Mouse (Mus musculus): ENCODE results near the gene S100a10. TPM values are rescaled to one million over a fixed set of nuclear protein-coding genes. Genes with fewer than 3 reads are reported as not detected.
"Not testable (repeated sequence)": the region's sequence is repeated elsewhere in the genome, so short reads cannot be mapped to it uniquely, and the experiment has no call there.

Gene S100a10
- polyA plus RNA-seq, 1 experiment: 116 TPM

GRCm38 (mm10) chr3:93593512-93593911 lies 38.6 kb downstream of the S100a10 start:
- Histone ChIP-seq H3K27me3 (replicated peaks) (no peaks in the 10 kb centered on the region), H3K4me1 (peaks cover 18% of the 10 kb centered on the region), H3K9me3 (peaks cover 5% of the 10 kb centered on the region), H3K36me3 (replicated peaks; ENCODE audit: low read length) (no peaks in the 10 kb centered on the region), H3K4me3 (replicated peaks) (no peak overlapping the region)
- TF ChIP-seq GATA1 (IDR thresholded peaks at IDR 0.05; ENCODE audit: borderline replicate concordance, low read length) (no peak), FLI1 (IDR thresholded peaks at IDR 0.05; ENCODE audit: low read length) (no peak)

- Histone ChIP-seq H3K27me3 (replicated peaks) (no peaks in the 10 kb centered on the region), H3K9me3 (peaks cover 16% of the 10 kb centered on the region), H3K4me1 (peaks cover 15% of the 10 kb centered on the region), H3K36me3 (replicated peaks; ENCODE audit: low read length) (no peaks in the 10 kb centered on the region), H3K4me3 (replicated peaks) (no peak overlapping the region)
- no peak for TF ChIP-seq FLI1 (IDR thresholded peaks at IDR 0.05; ENCODE audit: low read length)
- TF ChIP-seq GATA1 (IDR thresholded peaks at IDR 0.05; ENCODE audit: borderline replicate concordance, low read length): no peak
Measured at GRCm38 (mm10) chr3:93596632-93597031, 41.8 kb downstream of the S100a10 start.

- H3K4me3 ChIP-seq (replicated peaks): no peak overlapping the region
- H3K27me3 ChIP-seq (replicated peaks): no peaks in the 10 kb centered on the region
- no peaks in the 10 kb centered on the region for H3K36me3 ChIP-seq (replicated peaks; ENCODE audit: low read length)
- peaks cover 16% of the 10 kb centered on the region for H3K9me3 ChIP-seq
- no peak for TF ChIP-seq GATA1 (IDR thresholded peaks at IDR 0.05; ENCODE audit: borderline replicate concordance, low read length)
- TF ChIP-seq FLI1 (IDR thresholded peaks at IDR 0.05; ENCODE audit: low read length): no peak
- H3K4me1 ChIP-seq: peaks cover 10% of the 10 kb centered on the region
Measured at GRCm38 (mm10) chr3:93597221-93597913, 42.5 kb downstream of the S100a10 start.

- TF ChIP-seq GATA1 (IDR thresholded peaks at IDR 0.05; ENCODE audit: borderline replicate concordance, low read length) (no peak), FLI1 (IDR thresholded peaks at IDR 0.05; ENCODE audit: low read length) (no peak)
- Histone ChIP-seq H3K4me3 (replicated peaks) (no peak overlapping the region), H3K9me3 (peaks cover 16% of the 10 kb centered on the region), H3K36me3 (replicated peaks; ENCODE audit: low read length) (no peaks in the 10 kb centered on the region), H3K4me1 (peaks cover 7% of the 10 kb centered on the region), H3K27me3 (replicated peaks) (no peaks in the 10 kb centered on the region)
Measured at GRCm38 (mm10) chr3:93597970-93598369, 43.1 kb downstream of the S100a10 start.

- H3K4me1 ChIP-seq: no peaks in the 10 kb centered on the region
- no peak overlapping the region for H3K4me3 ChIP-seq (replicated peaks)
- H3K9me3 ChIP-seq: peaks cover 16% of the 10 kb centered on the region
- no peak for TF ChIP-seq GATA1 (IDR thresholded peaks at IDR 0.05; ENCODE audit: borderline replicate concordance, low read length)
- TF ChIP-seq FLI1 (IDR thresholded peaks at IDR 0.05; ENCODE audit: low read length): no peak
- no peaks in the 10 kb centered on the region for H3K27me3 ChIP-seq (replicated peaks)
- no peaks in the 10 kb centered on the region for H3K36me3 ChIP-seq (replicated peaks; ENCODE audit: low read length)
Measured at GRCm38 (mm10) chr3:93600206-93600605, 45.3 kb downstream of the S100a10 start.

GRCm38 (mm10) chr3:93601903-93602302 lies 47.0 kb downstream of the S100a10 start:
- Histone ChIP-seq H3K4me1 (no peaks in the 10 kb centered on the region), H3K4me3 (replicated peaks) (no peak overlapping the region), H3K36me3 (replicated peaks; ENCODE audit: low read length) (no peaks in the 10 kb centered on the region), H3K9me3 (peaks cover 16% of the 10 kb centered on the region), H3K27me3 (replicated peaks) (no peaks in the 10 kb centered on the region)
- no peak for TF ChIP-seq FLI1 (IDR thresholded peaks at IDR 0.05; ENCODE audit: low read length)
- TF ChIP-seq GATA1 (IDR thresholded peaks at IDR 0.05; ENCODE audit: borderline replicate concordance, low read length): no peak

- not testable (repeated sequence) for H3K9me3 ChIP-seq; H3K27me3 ChIP-seq (replicated peaks); H3K4me1 ChIP-seq; H3K36me3 ChIP-seq (replicated peaks; ENCODE audit: low read length); H3K4me3 ChIP-seq (replicated peaks)
Measured at GRCm38 (mm10) chr3:93608970-93609369, 54.1 kb downstream of the S100a10 start.

Other genes with a start within 250 kb of the S100a10 start
- gene Hrnr, start 235.3 kb upstream of the S100a10 start, polyA plus RNA-seq (2012; ENCODE audit: insufficient read depth, low replicate concordance): not detected in 2 replicates
- not detected in 2 replicates for gene Rptn, start 161.4 kb upstream of the S100a10 start, polyA plus RNA-seq (2012; ENCODE audit: insufficient read depth, low replicate concordance)
- gene Tchh, start 112.8 kb upstream of the S100a10 start, polyA plus RNA-seq (2012; ENCODE audit: insufficient read depth, low replicate concordance): not detected in 2 replicates
- gene Tchhl1, start 86.3 kb upstream of the S100a10 start, polyA plus RNA-seq (2012; ENCODE audit: insufficient read depth, low replicate concordance): not detected in 2 replicates
- gene S100a11, start 34.6 kb upstream of the S100a10 start, polyA plus RNA-seq (2012; ENCODE audit: insufficient read depth, low replicate concordance): 4.3 and 39.4 TPM in 2 replicates
- 2.1 TPM in 1 of 2 replicates, not detected in the other for gene Tdpoz2, start 97.6 kb downstream of the S100a10 start, polyA plus RNA-seq (2012; ENCODE audit: insufficient read depth, low replicate concordance)
- not detected in 2 replicates for gene Tdpoz1, start 121.2 kb downstream of the S100a10 start, polyA plus RNA-seq (2012; ENCODE audit: insufficient read depth, low replicate concordance)
- not detected in 2 replicates for gene Gm37596, start 138.0 kb downstream of the S100a10 start, polyA plus RNA-seq (2012; ENCODE audit: insufficient read depth, low replicate concordance)
- gene Gm5773, start 217.9 kb downstream of the S100a10 start, polyA plus RNA-seq (2012; ENCODE audit: insufficient read depth, low replicate concordance): not detected in 2 replicates
- gene Tdpoz4, start 241.3 kb downstream of the S100a10 start, polyA plus RNA-seq (2012; ENCODE audit: insufficient read depth, low replicate concordance): not detected in 2 replicates